Mouse (Mus musculus) cerebellum, adult 2 months (tissue): Measurements from ENCODE around the gene Mfap3.

Source experiments
- CTCF ChIP-seq: fragments of 200-500 bp; IDR thresholded peaks from 2 replicates; pipeline ENCODE4 v1.5.1; 2011; ENCODE audit warnings: low read depth, mild to moderate bottlenecking, control low read depth, low read length, moderate library complexity, borderline replicate concordance; ENCODE audit not compliant: insufficient read depth
- POLR2A ChIP-seq: fragments of 200-500 bp; IDR thresholded peaks from 2 replicates; pipeline ENCODE4 v1.6.1; 2011; ENCODE audit warnings: low read length, control low read depth, borderline replicate concordance; ENCODE audit not compliant: insufficient read depth

DNA sequence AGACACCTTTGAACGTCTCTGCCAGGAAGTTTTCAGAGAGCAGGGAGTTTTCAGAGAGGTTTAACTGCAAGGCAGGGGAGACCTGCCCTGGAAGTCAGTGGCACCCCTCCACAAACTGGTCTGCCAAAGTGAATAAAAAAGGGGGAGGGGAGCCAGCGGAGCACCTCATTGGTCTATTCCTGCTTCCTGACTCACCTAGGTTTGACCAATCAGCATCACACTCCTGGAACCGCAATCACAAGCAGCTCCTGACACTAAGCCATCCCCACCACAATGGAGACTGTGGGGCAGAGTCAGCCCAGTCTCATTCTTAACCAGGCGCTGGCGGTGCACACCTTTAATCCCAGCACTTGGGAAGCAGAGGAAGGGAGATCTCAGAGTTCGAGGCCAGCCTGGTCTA, 48.4 kb upstream of the Mfap3 start:
- TF ChIP-seq CTCF (no peak), POLR2A (no peak)
